8 mouse cellular contexts compared by ENCODE assay signal in genomic region chrY:90744381-90744981, GRCm38 (mm10). TPM values are rescaled to one million over a fixed set of nuclear protein-coding genes. Genes with fewer than 3 reads are reported as not detected.
DNase-seq lines count a peak whose midpoint lies in the region; ATAC-seq lines count a peak whose summit lies in the region.
"Not testable (repeated sequence)": the region's sequence is repeated elsewhere in the genome, so short reads cannot be mapped to it uniquely, and the experiment has no call there.

No protein-coding gene starts in this region.

- intact Hi-C loops in gastrocnemius, postnatal 36 days (cut with DNase I); left cerebral cortex, postnatal 14 days (cut with DNase I): not testable (repeated sequence)

- peaks cover 26% of the 10 kb centered on the region for H3K36me3 ChIP-seq in intestine, embryonic 15.5 days

- not testable (repeated sequence) for H3K4me1 ChIP-seq in intestine, embryonic 15.5 days (replicated peaks)

- not testable (repeated sequence) for H3K27me3 ChIP-seq in intestine, embryonic 15.5 days (replicated peaks)

- DNase-seq in adrenal gland, adult (ENCODE audit: inconsistent age in 2 of 2, low spot score in 1 of 2), result peak; percentile 97 to 100
- peak; percentile 75 for DNase-seq in embryo, embryonic 11.5 days (ENCODE audit: low read depth, low spot score)
- DNase-seq in gastrocnemius, postnatal 36 days, result peak; percentile 89 to 99
- peak; percentile 86 to 88 for DNase-seq in left cerebral cortex, postnatal 14 days (ENCODE audit: low spot score in 2 of 2)
- DNase-seq in right cerebral cortex, postnatal 36 days (ENCODE audit: low spot score in 2 of 2), result peak; percentile 91
- DNase-seq in yolk sac, embryonic 10.5 days (ENCODE audit: low spot score), result peak; percentile 80

- peak overlapping the region; percentile 3; the same call in 1 of the 2 replicates for H3K4me3 ChIP-seq in intestine, embryonic 15.5 days (replicated peaks)

- H3K9me3 ChIP-seq in intestine, embryonic 15.5 days, result peaks cover 29% of the 10 kb centered on the region

- ATAC-seq in intestine, embryonic 15.5 days, result peak; percentile 90
- peak; percentile 75 for ATAC-seq in megakaryocyte-erythroid progenitor cell, adult 5-6 weeks (replicated peaks; ENCODE audit: low FRiP score, low TSS enrichment, poor library complexity, severe bottlenecking)

- 0 out of 2 replicates have a peak overlapping the region, but pooled peaks have one; percentile 6 for H3K4me2 ChIP-seq in intestine, embryonic 15.5 days (replicated peaks)

- WGBS in intestine, embryonic 15.5 days, result 62% methylated on average over 51 of the region's 51 CpGs

- H3K27ac ChIP-seq in intestine, embryonic 15.5 days, result not testable (repeated sequence)

- H3K9ac ChIP-seq in intestine, embryonic 15.5 days, result not testable (repeated sequence)

RNA-seq across cellular contexts. Expression of gene Gm21860, which starts 10.1 kb away (rescaled TPM):
- total RNA-seq in gastrocnemius, postnatal 36 days (2021), result not detected
- not detected in 2 replicates for polyA plus RNA-seq in intestine, embryonic 15.5 days (2015; fragmentation: Nextera tagmentation; extraction: Ambion mirVana)
- not detected for total RNA-seq in left cerebral cortex, postnatal 14 days (2021)
- not detected in 2 replicates for total RNA-seq in megakaryocyte-erythroid progenitor cell, adult 5-6 weeks (2014; fragmentation: Nextera tagmentation)
- total RNA-seq in megakaryocyte-erythroid progenitor cell, adult 5-6 weeks (2017), result not detected in 2 replicates

RNA-seq across cellular contexts. Expression of gene Gm47283, which starts 40.1 kb away (rescaled TPM):
- total RNA-seq in gastrocnemius, postnatal 36 days (2021), result not detected
- not detected in 2 replicates for polyA plus RNA-seq in intestine, embryonic 15.5 days (2015; fragmentation: Nextera tagmentation; extraction: Ambion mirVana)
- not detected for total RNA-seq in left cerebral cortex, postnatal 14 days (2021)
- total RNA-seq in megakaryocyte-erythroid progenitor cell, adult 5-6 weeks (2014; fragmentation: Nextera tagmentation), result not detected in 2 replicates
- total RNA-seq in megakaryocyte-erythroid progenitor cell, adult 5-6 weeks (2017), result not detected in 2 replicates
